Mouse (Mus musculus): ENCODE results near the gene Zfp605. TPM values are rescaled to one million over a fixed set of nuclear protein-coding genes. Genes with fewer than 3 reads are reported as not detected.
"Not testable (repeated sequence)": the region's sequence is repeated elsewhere in the genome, so short reads cannot be mapped to it uniquely, and the experiment has no call there.

The Zfp605 gene
- total and polyA plus RNA-seq, 2 experiments from 2014 or later = 7.2 to 14.3 TPM

DNA sequence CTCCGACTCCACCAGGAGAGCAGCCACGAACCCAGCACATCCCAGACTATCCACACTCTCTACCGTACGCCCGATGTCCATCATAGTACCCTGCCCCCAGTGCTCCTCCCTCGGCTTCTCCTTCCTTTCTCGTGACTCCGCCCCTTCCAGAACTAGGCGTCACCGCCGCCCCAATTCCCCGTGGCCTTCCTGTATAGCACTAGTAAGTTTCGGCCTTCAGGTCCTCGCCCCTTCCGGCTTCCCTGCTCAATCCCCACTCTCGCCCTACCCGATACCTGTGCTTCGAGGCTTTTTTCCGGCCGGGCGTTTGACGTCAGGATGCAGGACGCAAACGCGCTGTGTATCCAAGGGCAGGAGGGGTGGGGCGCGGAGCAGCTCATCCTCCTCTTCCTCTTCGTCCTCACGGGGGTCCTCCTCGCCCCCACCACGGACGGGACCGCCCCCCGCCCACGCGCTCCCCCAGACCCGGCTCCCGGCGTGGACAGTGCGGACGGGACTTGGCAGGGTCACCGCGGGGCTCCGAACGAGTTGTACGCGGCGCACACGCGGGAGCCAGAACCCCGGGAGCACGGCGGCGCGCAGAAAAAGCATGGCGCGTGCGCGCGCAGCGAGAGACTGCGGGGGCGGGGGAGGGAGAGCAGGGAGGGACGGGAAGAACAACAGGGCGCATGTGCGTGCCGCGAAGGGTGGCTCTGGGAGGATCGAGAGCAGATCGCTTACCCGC, 2.1 kb upstream of the Zfp605 start, which contains the start of gene Gtpbp6:
TSS of gene Gtpbp6 (minus strand) at position 617 of the 724 bp plus-strand sequence.
- Histone ChIP-seq H3K9ac (replicated peaks; ENCODE audit: low read length) (peak within 1 kb of the TSS; percentile 86), H3K27ac (peak within 1 kb of the TSS; percentile 98), H3K4me2 (ENCODE audit: low read depth, low read length) (peak within 1 kb of the TSS; percentile 79), H3K27me3 (ENCODE audit: insufficient read depth, low read length) (no peaks in the 10 kb centered on the region), H3K9me3 (ENCODE audit: low read length) (no peaks in the 10 kb centered on the region), H3K4me1 (ENCODE audit: insufficient read depth, low read length) (peaks cover 6% of the 10 kb centered on the region), H3K4me3 (ENCODE audit: low read length) (peak within 1 kb of the TSS; percentile 76), H3K36me3 (ENCODE audit: insufficient read depth, low read length) (peaks cover 36% of the 10 kb centered on the region)
- ATAC-seq (peak; percentile 80), DNase-seq (ENCODE audit: low spot score) (peak; percentile 97)
- TF ChIP-seq CTCF (IDR thresholded peaks at IDR 0.05; ENCODE audit: low read depth) = no peak
- WGBS = under 1% methylated on average over 71 of the region's 71 CpGs

DNA sequence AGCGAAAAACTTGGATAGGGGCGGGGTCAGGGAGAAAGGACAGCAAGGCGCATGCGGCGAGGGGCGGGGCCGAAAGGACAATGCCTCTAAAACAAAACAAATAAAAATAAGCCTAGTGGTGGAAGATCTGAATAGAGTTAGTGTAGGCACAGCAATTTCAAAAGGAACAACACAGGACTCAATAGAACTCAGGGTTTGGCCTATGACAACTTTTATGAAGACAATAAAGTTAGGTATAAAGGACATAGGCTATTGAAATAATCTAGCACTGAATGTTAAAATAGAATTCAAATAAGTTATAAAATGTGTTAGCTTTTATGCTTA, 1.6 kb upstream of the Zfp605 start:
- no peak for ATAC-seq
- H3K9ac ChIP-seq (replicated peaks; ENCODE audit: low read length) = peak overlapping the region; percentile 86; the same call in 1 of the 2 replicates
- H3K4me2 ChIP-seq (ENCODE audit: low read depth, low read length) = peak overlapping the region; percentile 79
- H3K36me3 ChIP-seq (ENCODE audit: insufficient read depth, low read length) = peaks cover 36% of the 10 kb centered on the region
- peaks cover 6% of the 10 kb centered on the region for H3K4me1 ChIP-seq (ENCODE audit: insufficient read depth, low read length)
- H3K9me3 ChIP-seq (ENCODE audit: low read length) = no peaks in the 10 kb centered on the region
- H3K27ac ChIP-seq = peak overlapping the region; percentile 98; the same call in 1 of the 2 replicates
- DNase-seq (ENCODE audit: low spot score) = no peak
- TF ChIP-seq CTCF (IDR thresholded peaks at IDR 0.05; ENCODE audit: low read depth) = peak; percentile 26
- H3K27me3 ChIP-seq (ENCODE audit: insufficient read depth, low read length) = no peaks in the 10 kb centered on the region
- peak overlapping the region; percentile 76 for H3K4me3 ChIP-seq (ENCODE audit: low read length)
- 2% methylated on average over 7 of the region's 7 CpGs for WGBS

DNA sequence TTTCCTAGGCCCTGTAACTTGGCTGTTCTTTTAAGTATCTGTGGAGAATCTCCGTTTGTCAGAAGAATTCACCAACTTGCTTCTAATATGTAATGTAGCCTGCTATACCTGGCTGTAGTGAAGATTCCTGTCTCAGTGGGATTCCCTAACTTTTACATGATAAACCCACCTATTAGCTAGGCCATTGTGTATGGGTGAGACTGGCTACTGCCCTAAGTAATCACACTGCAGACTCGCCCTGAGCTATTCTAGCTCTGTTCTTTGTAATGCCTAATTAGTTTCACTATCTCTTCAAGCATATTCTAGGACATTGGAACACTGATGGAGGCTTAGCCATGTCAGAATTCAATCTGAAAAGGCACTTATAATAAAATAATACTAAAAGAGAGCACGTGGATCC, 12.5 kb downstream of the Zfp605 start:
- H3K4me2 ChIP-seq (ENCODE audit: low read depth, low read length); ATAC-seq; DNase-seq (ENCODE audit: low spot score); H3K4me1 ChIP-seq (ENCODE audit: insufficient read depth, low read length); H3K27me3 ChIP-seq (ENCODE audit: insufficient read depth, low read length); H3K9ac ChIP-seq (replicated peaks; ENCODE audit: low read length); H3K27ac ChIP-seq; H3K9me3 ChIP-seq (ENCODE audit: low read length); H3K4me3 ChIP-seq (ENCODE audit: low read length): not testable (repeated sequence)
- WGBS = 86% methylated on average over 3 of the region's 3 CpGs
- peaks cover 28% of the 10 kb centered on the region for H3K36me3 ChIP-seq (ENCODE audit: insufficient read depth, low read length)

DNA sequence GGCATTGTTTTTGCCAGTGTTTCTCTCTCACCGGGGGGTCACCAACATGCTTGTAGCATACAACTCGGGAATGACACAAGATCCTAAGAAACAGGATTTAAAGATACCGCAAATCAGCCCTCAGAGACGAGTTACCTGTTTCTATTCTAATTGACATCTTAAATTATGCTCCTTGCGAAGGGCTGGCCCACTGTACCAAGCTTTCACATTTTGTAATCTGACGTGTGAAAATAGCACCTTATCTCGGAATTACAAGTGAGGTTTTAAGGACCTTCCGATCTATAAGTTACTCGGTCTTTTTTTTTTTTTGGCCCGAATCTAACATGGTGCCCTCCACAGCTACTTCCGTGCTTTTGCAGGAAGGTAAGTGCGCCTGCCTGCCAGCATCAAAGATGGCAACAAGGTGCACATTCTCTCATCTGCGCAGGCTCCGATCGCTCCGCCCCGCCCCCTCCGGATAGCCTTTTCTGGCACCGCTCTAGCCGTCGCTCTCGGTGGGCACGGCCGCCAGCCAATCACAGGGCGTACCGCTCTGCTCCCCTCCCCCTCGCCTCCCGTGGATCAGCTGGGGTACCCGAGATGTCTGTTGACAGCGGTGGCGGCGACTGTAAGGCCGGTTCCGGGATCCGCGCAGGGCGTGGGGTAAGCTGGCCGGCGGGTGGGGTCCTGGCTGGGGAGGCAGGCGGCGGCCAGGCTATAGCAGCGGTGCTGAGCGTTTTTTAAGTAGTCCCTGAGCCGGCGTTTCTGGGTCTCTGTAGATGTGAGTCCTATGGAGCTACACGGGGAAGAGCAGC, 25.6 kb downstream of the Zfp605 start, which contains the start of gene Chfr:
TSS of gene Chfr (plus strand) at position 550 of the 794 bp plus-strand sequence.
- no peaks in the 10 kb centered on the region for H3K9me3 ChIP-seq (ENCODE audit: low read length)
- ATAC-seq = peak; percentile 100
- H3K27me3 ChIP-seq (ENCODE audit: insufficient read depth, low read length) = no peaks in the 10 kb centered on the region
- peak within 1 kb of the TSS; percentile 83 for H3K27ac ChIP-seq
- DNase-seq (ENCODE audit: low spot score) = peak; percentile 99
- H3K36me3 ChIP-seq (ENCODE audit: insufficient read depth, low read length) = peaks cover 5% of the 10 kb centered on the region; the same call in 1 of the 2 replicates
- peak within 1 kb of the TSS; percentile 86 for H3K4me3 ChIP-seq (ENCODE audit: low read length)
- WGBS = 4% methylated on average over 46 of the region's 46 CpGs
- H3K4me2 ChIP-seq (ENCODE audit: low read depth, low read length) = peak within 1 kb of the TSS; percentile 83
- TF ChIP-seq CTCF (IDR thresholded peaks at IDR 0.05; ENCODE audit: low read depth) = peak; percentile 43
- H3K9ac ChIP-seq (replicated peaks; ENCODE audit: low read length) = peak within 1 kb of the TSS; percentile 75
- no peaks in the 10 kb centered on the region for H3K4me1 ChIP-seq (ENCODE audit: insufficient read depth, low read length)

DNA sequence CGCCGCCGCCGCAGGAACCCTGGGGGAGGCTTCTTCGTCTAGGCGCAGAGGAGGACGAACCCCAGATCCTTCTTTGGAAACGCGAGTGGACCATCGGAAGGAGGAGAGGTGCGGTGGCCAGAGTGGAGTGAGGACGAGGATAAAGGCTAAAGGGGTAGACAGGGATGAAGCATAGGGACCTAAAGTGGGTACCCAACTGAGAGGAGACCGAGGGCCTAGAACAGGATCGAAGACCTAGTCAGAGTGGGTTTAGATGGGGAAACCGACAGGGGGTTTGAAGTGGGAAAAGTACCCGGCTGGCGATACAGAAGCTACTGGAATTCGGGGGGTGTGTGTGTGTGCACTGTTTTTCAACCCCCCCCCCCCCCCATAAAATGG, 26.2 kb downstream of the Zfp605 start:
- H3K9me3 ChIP-seq (ENCODE audit: low read length) = no peaks in the 10 kb centered on the region
- WGBS = 5% methylated on average over 18 of the region's 18 CpGs

DNA sequence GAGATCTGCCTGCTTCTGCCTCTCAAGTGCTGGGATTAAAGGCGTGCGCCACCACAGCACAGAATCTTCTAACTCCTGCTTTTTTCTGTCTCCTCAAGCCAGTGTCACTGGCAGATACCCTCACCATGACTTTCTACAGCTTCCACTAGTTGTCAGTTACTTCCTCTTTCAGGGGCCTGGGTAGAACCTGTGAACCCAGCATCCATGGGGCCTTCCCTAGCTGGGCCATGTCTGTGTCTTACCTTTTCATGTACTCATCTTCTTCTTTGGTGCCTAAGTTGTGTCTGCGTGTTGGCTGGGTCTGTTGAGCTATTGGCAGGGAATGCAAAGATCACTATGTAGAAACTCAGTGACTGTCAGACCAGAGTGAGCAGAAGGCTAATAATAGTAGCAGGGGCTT, 27.9 kb downstream of the Zfp605 start:
- TF ChIP-seq CTCF (IDR thresholded peaks at IDR 0.05; ENCODE audit: low read depth) = no peak
- H3K4me2 ChIP-seq (ENCODE audit: low read depth, low read length) = no peak overlapping the region
- peaks cover 11% of the 10 kb centered on the region; the same call in 1 of the 2 replicates for H3K36me3 ChIP-seq (ENCODE audit: insufficient read depth, low read length)
- no peaks in the 10 kb centered on the region for H3K4me1 ChIP-seq (ENCODE audit: insufficient read depth, low read length)
- WGBS = 96% methylated on average over 3 of the region's 3 CpGs
- H3K27ac ChIP-seq = no peak overlapping the region
- no peaks in the 10 kb centered on the region for H3K9me3 ChIP-seq (ENCODE audit: low read length)
- no peak overlapping the region for H3K4me3 ChIP-seq (ENCODE audit: low read length)
- DNase-seq (ENCODE audit: low spot score) (no peak), ATAC-seq (no peak)
- H3K27me3 ChIP-seq (ENCODE audit: insufficient read depth, low read length) = no peaks in the 10 kb centered on the region
- H3K9ac ChIP-seq (replicated peaks; ENCODE audit: low read length) = no peak overlapping the region

More for the DNA sequence above, 26.2 kb downstream of the Zfp605 start:
- Histone ChIP-seq H3K27me3 (ENCODE audit: insufficient read depth, low read length) (no peaks in the 10 kb centered on the region), H3K9ac (replicated peaks; ENCODE audit: low read length) (peak overlapping the region; percentile 75), H3K27ac (peak overlapping the region; percentile 83), H3K4me1 (ENCODE audit: insufficient read depth, low read length) (no peaks in the 10 kb centered on the region), H3K36me3 (ENCODE audit: insufficient read depth, low read length) (peaks cover 5% of the 10 kb centered on the region; the same call in 1 of the 2 replicates), H3K4me3 (ENCODE audit: low read length) (peak overlapping the region; percentile 86), H3K4me2 (ENCODE audit: low read depth, low read length) (peak overlapping the region; percentile 83)
- no peak for TF ChIP-seq CTCF (IDR thresholded peaks at IDR 0.05; ENCODE audit: low read depth)
- ATAC-seq = no peak
- peak; percentile 24 for DNase-seq (ENCODE audit: low spot score)

Data from hindbrain, postnatal 0 days (tissue).